In genomic region chr1:65280461-65280860, GRCm38 (mm10) we compare ENCODE assay signal across 25 mouse cellular contexts. TPM values are rescaled to one million over a fixed set of nuclear protein-coding genes. Genes with fewer than 3 reads are reported as not detected.
"Had no signal": no experiment of that assay in that cellular context is flagged by ENCODE, and none has a peak within 500 bp of the region (broad histone marks: within the 10 kb centered on the region; RNA-seq: fewer than 3 reads in every experiment).

No protein-coding gene starts in this region.

- H3K9ac ChIP-seq: intestine, embryonic 15.5 days; kidney, embryonic 15.5 days; limb, embryonic 13.5 days; liver, embryonic 12.5 days; liver, embryonic 15.5 days; midbrain, embryonic 13.5 days; neural tube, embryonic 12.5 days; stomach, embryonic 15.5 days had no signal

- ATAC-seq: intestine, embryonic 15.5 days; liver, embryonic 12.5 days; midbrain, embryonic 13.5 days had no signal

- H3K4me2 ChIP-seq: intestine, embryonic 15.5 days; kidney, embryonic 15.5 days; limb, embryonic 13.5 days; liver, embryonic 12.5 days; liver, embryonic 15.5 days; midbrain, embryonic 13.5 days; neural tube, embryonic 12.5 days; stomach, embryonic 15.5 days had no signal

- H3K4me1 ChIP-seq: intestine, embryonic 15.5 days; kidney, embryonic 15.5 days; limb, embryonic 10.5 days; limb, embryonic 13.5 days; liver, embryonic 12.5 days; liver, embryonic 15.5 days; stomach, embryonic 15.5 days had no signal

- H3K27me3 ChIP-seq: intestine, embryonic 15.5 days; kidney, embryonic 15.5 days; limb, embryonic 13.5 days; liver, embryonic 12.5 days; liver, embryonic 15.5 days; midbrain, embryonic 13.5 days; neural tube, embryonic 12.5 days; stomach, embryonic 15.5 days had no signal

- H3K9me3 ChIP-seq: intestine, embryonic 15.5 days; kidney, embryonic 15.5 days; limb, embryonic 10.5 days; limb, embryonic 13.5 days; liver, embryonic 12.5 days; liver, embryonic 15.5 days; midbrain, embryonic 13.5 days; neural tube, embryonic 12.5 days; stomach, embryonic 15.5 days had no signal

- H3K4me3 ChIP-seq: intestine, embryonic 15.5 days; kidney, embryonic 15.5 days; limb, embryonic 10.5 days; limb, embryonic 13.5 days; liver, embryonic 12.5 days; liver, embryonic 15.5 days; midbrain, embryonic 13.5 days; neural tube, embryonic 12.5 days; stomach, embryonic 15.5 days had no signal

- DNase-seq: kidney, adult 11 months; kidney, adult 8-10 months; kidney, postnatal 10 days; kidney, postnatal 36 days; layer of hippocampus, postnatal 36 days; liver; lung, adult 2 months; lung, postnatal 14 days; lung, postnatal 4 days; retina, postnatal 1 day; right cerebral cortex, postnatal 25 days; spleen, adult 18-20 months; thymus, adult 2 months; thymus, postnatal 14 days; thymus, postnatal 4 days had no signal

- H3K36me3 ChIP-seq: kidney, embryonic 15.5 days; limb, embryonic 13.5 days; liver, embryonic 15.5 days; neural tube, embryonic 12.5 days; stomach, embryonic 15.5 days had no signal

- H3K27ac ChIP-seq: intestine, embryonic 15.5 days; kidney, embryonic 15.5 days; limb, embryonic 10.5 days; limb, embryonic 13.5 days; liver, embryonic 12.5 days; liver, embryonic 15.5 days; midbrain, embryonic 13.5 days; neural tube, embryonic 12.5 days; stomach, embryonic 15.5 days had no signal

RNA-seq across cellular contexts. Expression of gene Pth2r, which starts 1.4 kb away (rescaled TPM):
- polyA plus RNA-seq: intestine, embryonic 15.5 days; kidney, embryonic 15.5 days; limb, embryonic 10.5 days; liver, embryonic 12.5 days; liver, embryonic 15.5 days; lung, adult 2 months; lung, embryonic 16.5 days; stomach, embryonic 15.5 days had no signal
